Mouse (Mus musculus) liver, embryonic 11.5 days (tissue): ENCODE results near the gene Ogdh. TPM values are rescaled to one million over a fixed set of nuclear protein-coding genes. Genes with fewer than 3 reads are reported as not detected.

Source experiments
- ATAC-seq: fragments of 200-750 bp; cut with Nextera tagmentation; replicated peaks from 2 replicates; pipeline ENCODE4 v1.8.0; 2017; ENCODE audit warnings: moderate number of reproducible peaks, mild to moderate bottlenecking, moderate TSS enrichment, moderate library complexity; ENCODE audit not compliant: low FRiP score
- DNase-seq: peaks from one replicate; pipeline ENCODE4 v3.0.0-alpha.2; 2017; ENCODE audit warnings: low spot score
- H3K27ac ChIP-seq: fragments of 300-500 bp; sonication (generic); 2 replicates; pipeline ENCODE4 v1.5.1; 2014; ENCODE audit warnings: mild to moderate bottlenecking, low read depth, low read length, control low read depth
- H3K27me3 ChIP-seq: fragments of 300-500 bp; sonication (generic); replicated peaks from 2 replicates; pipeline ENCODE4 v1.6.1; 2014; ENCODE audit warnings: low read length, mixed read lengths; ENCODE audit not compliant: control insufficient read depth, insufficient read depth
- H3K36me3 ChIP-seq: fragments of 300-500 bp; sonication (generic); 2 replicates; pipeline ENCODE4 v1.6.1; 2014; ENCODE audit warnings: mild to moderate bottlenecking, low read length, moderate library complexity, mixed read lengths; ENCODE audit not compliant: control insufficient read depth, insufficient read depth
- H3K4me1 ChIP-seq: fragments of 300-500 bp; sonication (generic); replicated peaks from 2 replicates; pipeline ENCODE4 v1.6.1; 2014; ENCODE audit warnings: low read length, mixed read lengths; ENCODE audit not compliant: control insufficient read depth, insufficient read depth
- H3K4me2 ChIP-seq: fragments of 300-500 bp; sonication (generic); 2 replicates; pipeline ENCODE4 v1.6.1; 2014; ENCODE audit warnings: mild to moderate bottlenecking, control low read depth, moderate library complexity
- H3K4me3 ChIP-seq: fragments of 300-500 bp; sonication (generic); 2 replicates; pipeline ENCODE4 v1.5.1; 2014; ENCODE audit warnings: low read depth, low read length, control low read depth
- H3K9ac ChIP-seq: fragments of 300-500 bp; sonication (generic); 2 replicates; pipeline ENCODE4 v1.6.1; 2014; ENCODE audit warnings: low read depth, low read length, control low read depth
- H3K9me3 ChIP-seq: fragments of 300-500 bp; sonication (generic); 2 replicates; pipeline ENCODE4 v1.6.1; 2016; ENCODE audit warnings: low read length, inconsistent platforms, mixed read lengths; ENCODE audit not compliant: control insufficient read depth
- WGBS: fragments of 180-500 bp; shearing (Covaris S2); extraction: QIAGEN DNeasy Blood & Tissue Kit; methylation state at CpG from one replicate; pipeline ENCODE4 v1.1.7; 2014; 5-methylcytosine and 5-hydroxymethylcytosine counted together
- polyA plus RNA-seq: library from polyadenylated mRNA; unstranded; fragments of >200 nt; fragmentation: Nextera tagmentation; extraction: Ambion mirVana; gene quantifications from 2 replicates; pipeline ENCODE4 v1.2.1, GENCODE M21; 2014

Ogdh gene
- polyA plus RNA-seq, 1 experiment from 2014 or later: 124 TPM

GRCm38 (mm10) chr11:6266621-6267020 lies 24.8 kb upstream of the Ogdh start:
- DNase-seq (no peak), ATAC-seq (no peak)
- Histone ChIP-seq H3K27me3 (no peaks in the 10 kb centered on the region), H3K36me3 (peaks cover 56% of the 10 kb centered on the region), H3K9ac (peak overlapping the region; percentile 72), H3K4me3 (peak overlapping the region; percentile 71), H3K4me1 (peaks cover 8% of the 10 kb centered on the region), H3K4me2 (peak overlapping the region; percentile 92), H3K27ac (no peak overlapping the region), H3K9me3 (no peaks in the 10 kb centered on the region)
- 65% methylated on average over 9 of the region's 9 CpGs for WGBS

- DNase-seq: peak; percentile 85
- peaks cover 8% of the 10 kb centered on the region for H3K4me1 ChIP-seq
- H3K27me3 ChIP-seq: no peaks in the 10 kb centered on the region
- H3K4me3 ChIP-seq: peak within 1 kb of the TSS; percentile 71
- peak within 1 kb of the TSS; percentile 87 for H3K27ac ChIP-seq
- H3K9me3 ChIP-seq: no peaks in the 10 kb centered on the region
- H3K9ac ChIP-seq: peak within 1 kb of the TSS; percentile 72
- peak; percentile 95 for ATAC-seq
- 2% methylated on average over 50 of the region's 50 CpGs for WGBS
- H3K4me2 ChIP-seq: peak within 1 kb of the TSS; percentile 92
- peaks cover 48% of the 10 kb centered on the region for H3K36me3 ChIP-seq
Measured at GRCm38 (mm10) chr11:6267320-6268254, 23.8 kb upstream of the Ogdh start, which contains the start of gene Ddx56. Ddx56 (minus strand) TSS chr11:6267772.

- H3K4me3 ChIP-seq: peak overlapping the region; percentile 95
- no peaks in the 10 kb centered on the region for H3K27me3 ChIP-seq
- H3K4me1 ChIP-seq: peaks cover 15% of the 10 kb centered on the region
- DNase-seq: no peak
- WGBS: 53% methylated on average over 11 of the region's 11 CpGs
- peak overlapping the region; percentile 95 for H3K4me2 ChIP-seq
- no peak overlapping the region for H3K27ac ChIP-seq
- no peak for ATAC-seq
- H3K36me3 ChIP-seq: peaks cover 11% of the 10 kb centered on the region
- H3K9ac ChIP-seq: peak overlapping the region; percentile 92
- no peaks in the 10 kb centered on the region for H3K9me3 ChIP-seq
Measured at GRCm38 (mm10) chr11:6273607-6274006, 17.8 kb upstream of the Ogdh start.

GRCm38 (mm10) chr11:6274387-6275093 lies 16.9 kb upstream of the Ogdh start, which contains the start of gene Tmed4:
Tmed4 (minus strand) TSS chr11:6274870.
- H3K27ac ChIP-seq: peak within 1 kb of the TSS; percentile 38; the same call in 1 of the 2 replicates
- H3K9me3 ChIP-seq: no peaks in the 10 kb centered on the region
- peak; percentile 97 for ATAC-seq
- peaks cover 11% of the 10 kb centered on the region for H3K36me3 ChIP-seq
- peak within 1 kb of the TSS; percentile 95 for H3K4me3 ChIP-seq
- H3K27me3 ChIP-seq: no peaks in the 10 kb centered on the region
- H3K9ac ChIP-seq: peak within 1 kb of the TSS; percentile 92
- DNase-seq: peak; percentile 89
- peak within 1 kb of the TSS; percentile 95 for H3K4me2 ChIP-seq
- WGBS: under 1% methylated on average over 39 of the region's 39 CpGs
- H3K4me1 ChIP-seq: peaks cover 15% of the 10 kb centered on the region

GRCm38 (mm10) chr11:6275094-6275484 lies 16.3 kb upstream of the Ogdh start:
- Histone ChIP-seq H3K27ac (peak overlapping the region; percentile 25; the same call in 1 of the 2 replicates), H3K27me3 (no peaks in the 10 kb centered on the region), H3K9me3 (no peaks in the 10 kb centered on the region), H3K9ac (peak overlapping the region; percentile 92), H3K4me1 (peaks cover 15% of the 10 kb centered on the region), H3K36me3 (peaks cover 11% of the 10 kb centered on the region), H3K4me3 (peak overlapping the region; percentile 95), H3K4me2 (peak overlapping the region; percentile 95)
- WGBS: 27% methylated on average over 7 of the region's 7 CpGs
- ATAC-seq: no peak
- DNase-seq: no peak

- H3K4me3 ChIP-seq: no peak overlapping the region
- no peak overlapping the region for H3K9ac ChIP-seq
- peaks cover 2% of the 10 kb centered on the region for H3K36me3 ChIP-seq
- H3K4me2 ChIP-seq: no peak overlapping the region
- ATAC-seq: no peak
- 75% methylated on average over 3 of the region's 3 CpGs for WGBS
- no peak for DNase-seq
- H3K27me3 ChIP-seq: no peaks in the 10 kb centered on the region
- H3K4me1 ChIP-seq: peaks cover 15% of the 10 kb centered on the region
- no peak overlapping the region for H3K27ac ChIP-seq
- 0 out of 2 replicates have a peak, but pooled peaks cover 4% of the 10 kb centered on the region for H3K9me3 ChIP-seq
Measured at GRCm38 (mm10) chr11:6276466-6276865, 15.0 kb upstream of the Ogdh start.

GRCm38 (mm10) chr11:6282940-6283339 lies 8.5 kb upstream of the Ogdh start:
- no peaks in the 10 kb centered on the region for H3K36me3 ChIP-seq
- H3K9me3 ChIP-seq: 0 out of 2 replicates have a peak, but pooled peaks cover 4% of the 10 kb centered on the region
- 77% methylated on average over 3 of the region's 3 CpGs for WGBS
- H3K4me1 ChIP-seq: no peaks in the 10 kb centered on the region
- no peak overlapping the region for H3K4me3 ChIP-seq
- ATAC-seq: no peak
- H3K9ac ChIP-seq: no peak overlapping the region
- H3K27me3 ChIP-seq: no peaks in the 10 kb centered on the region
- H3K4me2 ChIP-seq: no peak overlapping the region
- no peak overlapping the region for H3K27ac ChIP-seq
- no peak for DNase-seq

GRCm38 (mm10) chr11:6290138-6290537 lies 1.3 kb upstream of the Ogdh start:
- no peaks in the 10 kb centered on the region for H3K27me3 ChIP-seq
- no peak overlapping the region for H3K27ac ChIP-seq
- H3K36me3 ChIP-seq: no peaks in the 10 kb centered on the region
- H3K9ac ChIP-seq: no peak overlapping the region
- 88% methylated on average over 3 of the region's 3 CpGs for WGBS
- ATAC-seq: no peak
- H3K4me3 ChIP-seq: no peak overlapping the region
- no peak overlapping the region for H3K4me2 ChIP-seq
- peaks cover 15% of the 10 kb centered on the region for H3K4me1 ChIP-seq
- no peaks in the 10 kb centered on the region for H3K9me3 ChIP-seq
- DNase-seq: no peak
